ENCODE assay signal across 26 mouse cellular contexts in the genomic region with DNA sequence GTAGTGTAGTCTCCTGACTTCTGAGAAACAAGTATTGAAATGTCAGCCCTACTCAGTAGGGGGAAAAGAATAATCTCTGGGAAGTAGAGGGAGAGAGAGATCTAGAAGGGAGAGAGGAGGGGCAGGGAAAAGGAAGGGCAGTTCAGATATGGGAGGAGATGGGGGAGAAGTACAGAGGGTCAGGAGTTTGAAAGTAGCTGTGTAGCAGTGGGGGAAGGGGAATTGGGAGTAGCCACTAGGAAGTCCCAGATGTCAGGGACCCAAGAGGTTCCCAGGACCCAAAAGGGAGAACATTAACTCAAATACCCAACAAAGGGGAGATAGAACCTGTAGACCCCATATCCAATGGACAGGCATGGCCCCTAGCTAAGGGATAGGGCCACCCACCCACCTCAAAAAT. TPM values are rescaled to one million over a fixed set of nuclear protein-coding genes. Genes with fewer than 3 reads are reported as not detected.
"Had no signal": no experiment of that assay in that cellular context is flagged by ENCODE, and none has a peak within 500 bp of the region (broad histone marks: within the 10 kb centered on the region; RNA-seq: fewer than 3 reads in every experiment).

Tdo2 (minus strand) TSS at position 101 of the 400 bp plus-strand sequence.

- H3K27ac ChIP-seq: heart, adult 2 months; heart, embryonic 13.5 days; heart, embryonic 15.5 days; hindbrain, embryonic 13.5 days; hindbrain, embryonic 15.5 days; hindbrain, postnatal 0 days; kidney, embryonic 15.5 days; kidney, postnatal 0 days; limb, embryonic 13.5 days; limb, embryonic 15.5 days; liver, embryonic 12.5 days; liver, embryonic 14.5 days had no signal

- H3K9ac ChIP-seq: heart, embryonic 13.5 days; heart, embryonic 15.5 days; hindbrain, embryonic 13.5 days; hindbrain, embryonic 15.5 days; kidney, embryonic 15.5 days; limb, embryonic 13.5 days; limb, embryonic 15.5 days; liver, embryonic 12.5 days; liver, embryonic 14.5 days had no signal

- H3K27me3 ChIP-seq: heart, embryonic 13.5 days; heart, embryonic 15.5 days; hindbrain, embryonic 13.5 days; hindbrain, embryonic 15.5 days; kidney, embryonic 15.5 days; limb, embryonic 13.5 days; limb, embryonic 15.5 days; liver, embryonic 12.5 days had no signal

- H3K36me3 ChIP-seq: heart, embryonic 13.5 days; heart, embryonic 15.5 days; hindbrain, embryonic 13.5 days; hindbrain, embryonic 15.5 days; kidney, embryonic 15.5 days; limb, embryonic 13.5 days; limb, embryonic 15.5 days; liver, embryonic 12.5 days had no signal

- H3K9me3 ChIP-seq: heart, embryonic 13.5 days; heart, embryonic 15.5 days; hindbrain, embryonic 13.5 days; hindbrain, embryonic 15.5 days; kidney, embryonic 15.5 days; limb, embryonic 13.5 days; limb, embryonic 15.5 days; liver, embryonic 12.5 days had no signal

- H3K4me3 ChIP-seq: heart, adult 2 months; heart, embryonic 13.5 days; heart, embryonic 15.5 days; hindbrain, embryonic 13.5 days; hindbrain, embryonic 15.5 days; kidney, embryonic 15.5 days; limb, embryonic 13.5 days; limb, embryonic 15.5 days; liver, embryonic 12.5 days had no signal

- ATAC-seq: hindbrain, postnatal 0 days; intestine, embryonic 16.5 days; liver, embryonic 12.5 days had no signal

- H3K4me2 ChIP-seq: heart, embryonic 11.5 days; heart, embryonic 13.5 days; heart, embryonic 15.5 days; hindbrain, embryonic 13.5 days; hindbrain, embryonic 15.5 days; kidney, embryonic 15.5 days; limb, embryonic 13.5 days; limb, embryonic 15.5 days; liver, embryonic 12.5 days had no signal

- DNase-seq: gastrocnemius, postnatal 14 days; gastrocnemius, postnatal 36 days; heart, adult 11 months; heart, adult 2 months; heart, postnatal 14 days; heart, postnatal 36 days; kidney, adult 11 months; kidney, adult 2 months; kidney, adult 9 months; kidney, postnatal 14 days; kidney, postnatal 36 days; left cerebral cortex, postnatal 4 days had no signal

- H3K4me1 ChIP-seq: heart, embryonic 15.5 days; hindbrain, embryonic 13.5 days; hindbrain, embryonic 15.5 days; kidney, embryonic 15.5 days; limb, embryonic 15.5 days; liver, embryonic 12.5 days had no signal

RNA-seq across cellular contexts. Expression of gene Tdo2, which starts in this region (rescaled TPM):
- total RNA-seq: gastrocnemius, postnatal 14 days; gastrocnemius, postnatal 36 days; heart, adult 2 months; heart, postnatal 14 days; heart, postnatal 36 days; hematopoietic stem cell, adult 5-6 weeks; hindbrain, postnatal 0 days had no signal
- polyA plus RNA-seq: heart, adult 2 months; kidney, adult 2 months had no signal
